Mouse (Mus musculus): ENCODE measurements around the gene Itga2b.
A peak's percentile ranks its signal among the peaks of the same experiment; 100 is the strongest.

- TF ChIP-seq POLR2A (IDR thresholded peaks at IDR 0.05; ENCODE audit: borderline replicate concordance, control insufficient read depth, low read depth, low read length) (no peak), CTCF (IDR thresholded peaks at IDR 0.05; ENCODE audit: control insufficient read depth, insufficient read depth, low read length) (peak; percentile 98)
Measured at GRCm38 (mm10) chr11:102434406-102434805, 35.5 kb downstream of the Itga2b start.

Data from bone marrow, adult 2 months (tissue).